9 mouse cellular contexts compared by ENCODE assay signal in the genomic region with DNA sequence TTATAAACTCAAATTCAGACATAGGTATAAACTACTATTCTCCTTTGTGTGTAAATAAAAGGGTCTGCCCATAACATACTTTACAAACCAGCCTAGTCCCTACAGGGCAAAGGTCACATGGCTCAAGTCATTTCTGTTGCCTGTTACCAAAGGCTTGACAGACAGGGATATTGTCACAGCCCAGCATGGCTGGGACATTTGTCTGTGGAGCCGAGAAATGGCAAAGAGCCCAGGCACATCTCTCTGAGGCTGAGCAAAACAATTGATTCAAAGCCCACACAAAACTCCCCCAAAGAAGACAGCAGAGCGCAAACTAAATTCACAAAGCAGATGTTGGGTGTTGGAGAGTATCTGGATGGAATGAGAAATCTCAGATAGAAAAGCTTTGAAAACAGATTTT.
DNase-seq lines count a peak whose midpoint lies in the region.
"Had no signal": no experiment of that assay in that cellular context is flagged by ENCODE, and none has a peak within 500 bp of the region (broad histone marks: within the 10 kb centered on the region; RNA-seq: fewer than 3 reads in every experiment).

No protein-coding gene starts in this region.

- peak; percentile 45 to 56 for DNase-seq in cerebellum, postnatal 14 days
- DNase-seq in cerebellum, adult 18-20 months: no peak
- peak; percentile 8 to 40 for DNase-seq in cerebellum, postnatal 25 days
- peak; percentile 85 for DNase-seq in layer of hippocampus, adult 9-11 months
- peak; percentile 75 for DNase-seq in right cerebral cortex, adult 18-20 months
- DNase-seq in heart, adult 8-10 months (ENCODE audit: low spot score): no peak
- DNase-seq in kidney, adult 11 months: no peak
- no peak for DNase-seq in spleen, postnatal 10 days (ENCODE audit: low spot score in 2 of 2)
- DNase-seq: thymus, postnatal 36 days had no signal

Comparison
In these comparisons a context has a peak if more than half of its experiments do, and no peak if none do; other contexts are left out.
1. DNase-seq: peak in cerebellum, postnatal 14 days (2 of 2), cerebellum, postnatal 25 days (2 of 2), layer of hippocampus, adult 9-11 months (single experiment) and right cerebral cortex, adult 18-20 months (single experiment); none in cerebellum, adult 18-20 months (0 of 2), heart, adult 8-10 months (single experiment), kidney, adult 11 months (single experiment) and spleen, postnatal 10 days (0 of 2).